Mouse (Mus musculus) stomach, embryonic 14.5 days (tissue): ENCODE measurements around the gene Trim10. TPM values are rescaled to one million over a fixed set of nuclear protein-coding genes. Genes with fewer than 3 reads are reported as not detected.
"Not testable (repeated sequence)": the region's sequence is repeated elsewhere in the genome, so short reads cannot be mapped to it uniquely, and the experiment has no call there.

Experiments
- ATAC-seq: fragments of 200-750 bp; cut with Nextera tagmentation; 2 replicates; pipeline ENCODE4 v1.8.0; 2017; ENCODE audit warnings: low read depth, moderate TSS enrichment; ENCODE audit not compliant: insufficient number of reproducible peaks, insufficient read depth, low FRiP score
- H3K27ac ChIP-seq: fragments of 300-500 bp; sonication (generic); 2 replicates; pipeline ENCODE4 v1.5.1; 2014; ENCODE audit warnings: mild to moderate bottlenecking, low read length, moderate library complexity, mixed read lengths
- H3K27me3 ChIP-seq: fragments of 300-500 bp; sonication (generic); 2 replicates; pipeline ENCODE4 v1.6.1; 2014; ENCODE audit warnings: low read length, control low read depth, mixed read lengths; ENCODE audit not compliant: control insufficient read depth, insufficient read depth
- H3K36me3 ChIP-seq: fragments of 300-500 bp; sonication (generic); 2 replicates; pipeline ENCODE4 v1.6.1; 2014; ENCODE audit warnings: mild to moderate bottlenecking, control low read depth, low read length, moderate library complexity, mixed read lengths; ENCODE audit not compliant: control insufficient read depth, insufficient read depth
- H3K4me1 ChIP-seq: fragments of 300-500 bp; sonication (generic); 2 replicates; pipeline ENCODE4 v1.6.1; 2014; ENCODE audit warnings: low read length, control low read depth, mixed read lengths; ENCODE audit not compliant: control insufficient read depth, insufficient read depth
- H3K4me2 ChIP-seq: fragments of 300-500 bp; sonication (generic); replicated peaks from 2 replicates; pipeline ENCODE4 v1.6.1; 2014; ENCODE audit warnings: low read depth, low read length, control low read depth
- H3K4me3 ChIP-seq: fragments of 300-500 bp; sonication (generic); 2 replicates; pipeline ENCODE4 v1.5.1; 2014; ENCODE audit warnings: low read depth, low read length, control low read depth
- H3K9ac ChIP-seq: fragments of 300-500 bp; sonication (generic); replicated peaks from 2 replicates; pipeline ENCODE4 v1.6.1; 2014; ENCODE audit warnings: low read depth, mild to moderate bottlenecking, control low read depth, low read length, moderate library complexity, mixed read lengths
- H3K9me3 ChIP-seq: fragments of 300-500 bp; sonication (generic); 2 replicates; pipeline ENCODE4 v1.6.1; 2016; ENCODE audit warnings: low read depth, low read length, control low read depth; ENCODE audit not compliant: control insufficient read depth
- WGBS: fragments of 180-500 bp; shearing (Covaris S2); extraction: QIAGEN DNeasy Blood & Tissue Kit; methylation state at CpG from one replicate; pipeline ENCODE4 v1.1.7; 2014; 5-methylcytosine and 5-hydroxymethylcytosine counted together
- polyA plus RNA-seq: library from polyadenylated mRNA; unstranded; fragments of >200 nt; fragmentation: Nextera tagmentation; extraction: Ambion mirVana; gene quantifications from 2 replicates; pipeline ENCODE4 v1.2.1, GENCODE M21; 2014

The Trim10 gene
- polyA plus RNA-seq, 1 experiment from 2014 or later = 1.5 TPM

- ATAC-seq = not testable (repeated sequence)
- 85% methylated on average over 1 of the region's 1 CpGs for WGBS
These were observed 22.1 kb downstream of the Trim10 start for GRCm38 (mm10) chr17:36891496-36891895.

DNA sequence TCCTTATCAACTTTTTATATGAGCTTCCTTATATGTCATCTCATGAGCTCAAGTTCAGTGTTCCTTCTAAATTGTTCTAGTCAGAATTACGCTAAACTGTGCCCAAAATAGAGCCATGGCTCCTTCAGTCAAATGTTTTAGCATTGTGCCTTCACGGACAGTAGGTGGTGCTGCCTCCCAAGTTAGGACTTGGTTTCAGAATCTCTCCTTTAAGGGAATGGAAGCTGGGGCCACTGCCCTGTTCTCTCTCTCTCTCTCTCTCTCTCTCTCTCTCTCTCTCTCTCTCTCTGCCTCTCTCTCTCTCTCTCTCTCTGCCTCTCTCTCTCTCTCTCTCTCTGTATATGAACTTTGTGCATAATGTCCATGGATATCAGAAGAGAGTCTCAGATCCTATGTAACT, 23.0 kb downstream of the Trim10 start:
- Histone ChIP-seq H3K4me1 (no peaks in the 10 kb centered on the region), H3K9ac (no peak overlapping the region), H3K27me3 (no peaks in the 10 kb centered on the region), H3K9me3 (no peaks in the 10 kb centered on the region), H3K4me2 (no peak overlapping the region), H3K36me3 (no peaks in the 10 kb centered on the region), H3K4me3 (no peak overlapping the region), H3K27ac (no peak overlapping the region)
- no peak for ATAC-seq
- 4% methylated on average over 2 of the region's 2 CpGs for WGBS

More at GRCm38 (mm10) chr17:36891496-36891895, 22.1 kb downstream of the Trim10 start:
- not testable (repeated sequence) for H3K9me3 ChIP-seq, H3K27me3 ChIP-seq, H3K36me3 ChIP-seq, H3K9ac ChIP-seq, H3K4me1 ChIP-seq, H3K4me3 ChIP-seq, H3K4me2 ChIP-seq, H3K27ac ChIP-seq

GRCm38 (mm10) chr17:36893387-36893786, 24.0 kb downstream of the Trim10 start:
- no peak for ATAC-seq
- H3K27ac ChIP-seq = no peak overlapping the region
- 55% methylated on average over 5 of the region's 5 CpGs for WGBS

DNA sequence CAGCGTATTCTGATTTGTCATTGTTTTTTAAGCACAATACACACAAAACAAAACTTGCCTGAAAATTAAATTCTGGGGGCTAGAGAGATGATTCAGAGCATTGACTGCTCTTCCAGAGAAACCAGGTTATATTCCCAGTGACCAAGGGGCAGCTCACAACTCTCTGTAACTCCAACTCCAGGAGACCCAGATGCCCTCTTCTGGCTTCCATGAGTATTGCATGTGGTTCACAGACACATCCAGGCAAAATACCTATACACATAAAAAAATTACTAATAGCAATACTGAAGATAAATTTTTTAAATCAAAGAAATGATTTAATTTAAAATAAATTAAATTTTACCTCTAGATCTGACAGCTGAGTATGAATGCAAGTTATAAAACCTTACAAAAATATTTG, 27.2 kb downstream of the Trim10 start:
- Histone ChIP-seq H3K9ac (no peak overlapping the region), H3K27me3 (no peaks in the 10 kb centered on the region), H3K4me3 (no peak overlapping the region), H3K36me3 (no peaks in the 10 kb centered on the region), H3K4me1 (no peaks in the 10 kb centered on the region), H3K9me3 (no peaks in the 10 kb centered on the region), H3K4me2 (no peak overlapping the region), H3K27ac (no peak overlapping the region)
- no peak for ATAC-seq
- 93% methylated on average over 1 of the region's 1 CpGs for WGBS

More at GRCm38 (mm10) chr17:36893387-36893786, 24.0 kb downstream of the Trim10 start:
- Histone ChIP-seq H3K9me3 (no peaks in the 10 kb centered on the region), H3K4me1 (no peaks in the 10 kb centered on the region), H3K9ac (no peak overlapping the region), H3K4me2 (no peak overlapping the region), H3K4me3 (no peak overlapping the region), H3K36me3 (no peaks in the 10 kb centered on the region), H3K27me3 (no peaks in the 10 kb centered on the region)

- Histone ChIP-seq H3K27me3 (no peaks in the 10 kb centered on the region), H3K9me3 (no peaks in the 10 kb centered on the region), H3K4me1 (no peaks in the 10 kb centered on the region), H3K36me3 (no peaks in the 10 kb centered on the region), H3K27ac (no peak overlapping the region), H3K4me3 (no peak overlapping the region), H3K4me2 (no peak overlapping the region), H3K9ac (no peak overlapping the region)
- no peak for ATAC-seq
These were observed 27.7 kb downstream of the Trim10 start for GRCm38 (mm10) chr17:36897065-36897464.

GRCm38 (mm10) chr17:36897552-36898205, 28.3 kb downstream of the Trim10 start, which contains the start of gene Trim31:
Gene Trim31, plus strand, starts transcription at chr17:36898118.
- H3K4me1 ChIP-seq = no peaks in the 10 kb centered on the region
- no peaks in the 10 kb centered on the region for H3K9me3 ChIP-seq
- ATAC-seq = no peak
- no peak within 1 kb of the TSS for H3K27ac ChIP-seq
- no peaks in the 10 kb centered on the region for H3K36me3 ChIP-seq
- 57% methylated on average over 6 of the region's 6 CpGs for WGBS
- H3K27me3 ChIP-seq = no peaks in the 10 kb centered on the region
- H3K9ac ChIP-seq = no peak within 1 kb of the TSS
- H3K4me3 ChIP-seq = no peak within 1 kb of the TSS
- H3K4me2 ChIP-seq = no peak within 1 kb of the TSS

GRCm38 (mm10) chr17:36899376-36899775, 30.0 kb downstream of the Trim10 start:
- H3K36me3 ChIP-seq = no peaks in the 10 kb centered on the region
- no peak overlapping the region for H3K27ac ChIP-seq
- no peak overlapping the region for H3K9ac ChIP-seq
- H3K4me3 ChIP-seq = no peak overlapping the region
- no peaks in the 10 kb centered on the region for H3K4me1 ChIP-seq
- H3K9me3 ChIP-seq = no peaks in the 10 kb centered on the region
- WGBS = 83% methylated on average over 4 of the region's 4 CpGs
- no peaks in the 10 kb centered on the region for H3K27me3 ChIP-seq
- no peak for ATAC-seq
- H3K4me2 ChIP-seq = no peak overlapping the region

DNA sequence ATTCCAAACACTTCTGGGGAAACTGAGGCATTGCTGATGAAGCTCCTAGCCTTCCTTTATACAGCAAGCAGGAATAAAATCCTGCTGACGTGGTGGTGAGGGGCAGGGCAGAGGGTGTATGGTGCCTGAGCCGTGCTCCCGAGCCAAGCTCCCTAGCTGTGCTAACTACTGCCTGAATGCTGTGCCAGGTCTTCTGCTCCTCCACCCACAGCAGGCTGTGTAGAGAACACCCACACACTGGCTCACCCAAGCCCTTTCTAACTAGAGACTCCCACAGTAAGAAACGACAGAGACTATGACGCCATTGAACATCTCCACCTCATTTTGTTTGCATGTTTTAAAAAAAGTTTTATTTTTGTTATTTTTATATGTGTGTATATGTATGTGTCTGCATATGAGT, 30.6 kb downstream of the Trim10 start:
- no peak for ATAC-seq
- H3K9ac ChIP-seq = no peak overlapping the region
- no peaks in the 10 kb centered on the region for H3K36me3 ChIP-seq
- H3K27me3 ChIP-seq = no peaks in the 10 kb centered on the region
- H3K9me3 ChIP-seq = no peaks in the 10 kb centered on the region
- H3K4me3 ChIP-seq = no peak overlapping the region
- no peaks in the 10 kb centered on the region for H3K4me1 ChIP-seq
- no peak overlapping the region for H3K4me2 ChIP-seq
- 78% methylated on average over 5 of the region's 5 CpGs for WGBS
- H3K27ac ChIP-seq = no peak overlapping the region

- 27% methylated on average over 1 of the region's 1 CpGs for WGBS
- Histone ChIP-seq H3K27ac (no peak overlapping the region), H3K36me3 (no peaks in the 10 kb centered on the region), H3K27me3 (no peaks in the 10 kb centered on the region), H3K9ac (no peak overlapping the region), H3K4me3 (no peak overlapping the region), H3K9me3 (no peaks in the 10 kb centered on the region), H3K4me1 (no peaks in the 10 kb centered on the region), H3K4me2 (no peak overlapping the region)
- ATAC-seq = no peak
These were observed 31.3 kb downstream of the Trim10 start for GRCm38 (mm10) chr17:36900691-36901090.
